Mouse (Mus musculus): ENCODE data around the gene Man2a2.
"Not testable (repeated sequence)": the region's sequence is repeated elsewhere in the genome, so short reads cannot be mapped to it uniquely, and the experiment has no call there.

Gene Man2a2

DNA sequence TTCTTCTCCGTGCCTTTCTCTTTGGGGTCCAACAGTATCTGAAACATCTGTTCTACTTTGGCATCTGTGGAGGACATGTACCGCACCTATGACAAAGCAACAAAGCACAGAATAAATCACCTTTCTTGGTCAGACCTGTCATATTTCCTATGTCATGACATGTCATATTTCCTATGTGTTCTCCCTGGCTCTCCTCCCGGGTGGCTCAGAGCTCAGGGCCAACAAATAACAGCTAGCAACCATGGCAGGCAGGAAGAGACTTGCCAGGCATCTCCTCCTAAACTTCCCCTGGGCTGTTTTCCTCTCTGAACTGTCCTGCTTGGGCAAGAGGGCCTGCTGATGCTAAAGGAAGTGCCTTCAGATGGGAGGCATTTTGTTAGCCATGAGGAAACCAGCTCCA, 34.2 kb downstream of the Man2a2 start:
- no peak for DNase-seq (ENCODE audit: low spot score in 2 of 2)

- DNase-seq (ENCODE audit: low spot score in 2 of 2): no peak
Observed at GRCm38 (mm10) chr7:80334848-80335247, 36.3 kb downstream of the Man2a2 start.

DNA sequence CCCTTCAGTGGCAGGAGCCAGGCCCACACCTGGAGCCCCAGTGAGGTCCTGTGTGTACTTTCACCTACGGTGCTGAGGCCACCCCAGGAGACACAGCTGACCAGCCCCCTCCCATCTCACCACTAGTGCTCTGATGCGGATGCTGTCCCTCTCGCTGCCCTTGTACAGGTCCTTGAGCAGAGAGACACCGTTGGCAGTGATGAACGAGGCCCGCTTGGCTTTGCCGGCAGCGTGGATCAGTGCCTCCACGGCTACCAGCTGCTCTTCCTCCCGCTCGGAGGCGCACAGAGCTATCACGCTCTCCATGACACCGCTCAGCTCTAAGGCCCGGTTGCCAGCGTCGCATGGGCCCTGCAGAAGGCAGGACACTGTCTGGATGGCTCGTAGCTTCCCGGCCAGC, 39.7 kb downstream of the Man2a2 start:
- no peak for DNase-seq (ENCODE audit: low spot score in 2 of 2)

DNA sequence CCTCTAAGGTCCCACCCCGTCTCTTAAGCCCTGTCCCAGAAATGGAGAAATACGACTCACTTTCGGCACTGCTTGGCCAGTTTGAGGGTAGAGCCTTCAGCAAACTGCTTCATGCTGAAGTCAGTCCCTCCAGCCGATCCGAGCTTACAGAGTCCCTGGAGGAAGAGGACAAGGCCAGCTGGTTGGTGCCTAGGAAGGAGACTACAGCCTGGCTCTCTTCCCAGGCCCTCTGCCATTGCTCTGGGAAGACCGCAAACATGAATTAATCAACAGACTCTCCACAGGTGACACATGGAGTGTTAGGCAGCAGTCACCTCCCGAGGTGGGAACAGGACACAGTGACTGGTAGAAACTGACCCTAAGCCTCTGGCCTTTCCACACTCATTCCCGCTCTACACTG, 40.9 kb downstream of the Man2a2 start:
- no peak for DNase-seq (ENCODE audit: low spot score in 2 of 2)

GRCm38 (mm10) chr7:80326076-80326475, 45.1 kb downstream of the Man2a2 start:
- no peak for DNase-seq (ENCODE audit: low spot score in 2 of 2)

- no peak for DNase-seq (ENCODE audit: low spot score in 2 of 2)
Observed at GRCm38 (mm10) chr7:80325292-80325868, 45.8 kb downstream of the Man2a2 start.

- DNase-seq (ENCODE audit: low spot score in 2 of 2): not testable (repeated sequence)
Observed at GRCm38 (mm10) chr7:80324816-80325119, 46.4 kb downstream of the Man2a2 start.

DNA sequence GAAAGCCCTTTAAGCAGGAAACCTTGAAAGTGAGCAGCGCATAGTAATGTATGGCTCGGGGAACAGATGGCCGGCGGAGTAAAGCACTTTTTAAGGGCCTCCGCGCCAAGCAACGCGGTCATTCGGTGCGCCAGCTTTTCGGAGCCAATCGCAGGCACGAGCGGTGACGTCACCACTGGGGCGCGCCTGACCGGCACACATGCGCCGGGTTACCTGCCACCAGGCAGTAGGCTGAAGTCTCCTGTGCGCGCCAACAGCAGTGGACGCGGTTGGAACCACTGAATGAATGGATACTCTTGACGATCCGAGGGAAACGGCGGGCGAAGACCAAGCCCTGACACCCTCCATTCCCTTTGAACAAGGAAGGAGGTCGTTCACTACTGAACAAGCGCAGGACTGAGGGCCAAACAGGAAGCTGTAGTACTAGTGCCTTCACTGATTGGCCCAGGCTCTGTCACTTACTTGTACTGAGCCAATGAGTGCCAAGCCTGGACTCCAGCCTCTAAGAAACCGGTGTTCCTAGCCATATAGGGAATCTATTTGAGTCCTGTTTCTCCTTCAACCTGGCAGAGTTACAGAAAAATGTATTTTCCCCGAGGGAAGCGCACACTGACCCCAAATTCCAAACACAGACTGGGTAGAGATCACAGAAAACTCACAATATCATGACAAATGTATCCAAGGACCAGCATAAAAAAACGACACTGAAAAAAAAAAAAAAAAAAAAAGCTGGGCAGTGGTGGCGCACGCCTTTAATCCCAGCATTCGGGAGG, 46.9 kb downstream of the Man2a2 start, which contains the start of gene Rccd1:
Gene Rccd1 (minus strand): TSS at position 412 of the 773 bp plus-strand sequence.
- peak; percentile 92 to 93 for DNase-seq (ENCODE audit: low spot score in 2 of 2)

DNA sequence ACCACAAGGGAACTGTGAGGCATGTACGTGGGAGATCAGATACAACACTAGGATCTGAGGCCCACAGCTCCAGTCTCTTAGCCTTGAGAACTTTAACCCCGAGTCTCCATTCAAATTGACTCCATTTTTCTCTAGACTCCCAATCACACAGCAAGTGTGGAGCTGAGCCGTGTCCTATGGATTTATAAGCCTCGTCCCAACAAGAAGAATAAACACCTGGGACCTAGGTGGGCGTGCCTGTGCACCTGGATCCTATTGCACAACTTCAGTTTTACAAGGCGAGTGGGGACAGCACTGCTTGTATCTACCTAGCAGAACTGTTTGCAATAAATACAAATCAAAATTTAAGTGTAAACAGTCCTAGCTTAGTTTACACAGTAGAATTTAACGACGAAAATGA, 47.8 kb downstream of the Man2a2 start:
- DNase-seq (ENCODE audit: low spot score in 2 of 2): no peak

DNA sequence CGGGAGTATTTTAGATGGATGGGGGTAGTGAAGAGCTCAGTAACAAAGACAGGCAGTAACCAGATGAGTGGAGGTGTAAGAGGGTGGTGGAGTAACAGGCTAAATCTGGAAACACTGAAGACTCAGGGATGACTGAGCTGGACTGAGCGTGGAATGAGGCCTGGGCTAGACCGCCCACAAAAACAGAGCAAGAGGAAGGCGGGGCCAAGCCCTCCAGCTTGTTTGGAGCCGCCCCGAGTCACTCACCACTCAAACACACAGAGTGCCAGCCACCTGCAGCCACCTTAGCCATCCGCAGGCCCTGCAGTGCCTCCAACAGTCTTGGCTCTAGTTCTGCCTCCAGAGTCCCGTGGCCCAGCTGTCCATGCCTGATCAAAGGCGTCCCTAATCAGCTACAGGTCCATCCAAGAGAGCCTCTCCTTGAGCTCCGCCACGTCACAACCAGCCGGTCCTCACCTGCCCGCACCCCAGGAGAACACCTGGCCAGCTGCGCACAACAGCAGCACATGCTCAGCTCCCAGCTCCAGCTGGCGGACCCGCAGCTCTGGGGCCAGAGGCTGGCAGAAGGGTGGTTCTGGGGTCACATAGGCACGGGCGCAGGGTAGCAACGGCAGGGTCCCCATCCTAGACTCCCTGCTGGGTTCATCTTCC, 51.2 kb downstream of the Man2a2 start:
- no peak for DNase-seq (ENCODE audit: low spot score in 2 of 2)

DNA sequence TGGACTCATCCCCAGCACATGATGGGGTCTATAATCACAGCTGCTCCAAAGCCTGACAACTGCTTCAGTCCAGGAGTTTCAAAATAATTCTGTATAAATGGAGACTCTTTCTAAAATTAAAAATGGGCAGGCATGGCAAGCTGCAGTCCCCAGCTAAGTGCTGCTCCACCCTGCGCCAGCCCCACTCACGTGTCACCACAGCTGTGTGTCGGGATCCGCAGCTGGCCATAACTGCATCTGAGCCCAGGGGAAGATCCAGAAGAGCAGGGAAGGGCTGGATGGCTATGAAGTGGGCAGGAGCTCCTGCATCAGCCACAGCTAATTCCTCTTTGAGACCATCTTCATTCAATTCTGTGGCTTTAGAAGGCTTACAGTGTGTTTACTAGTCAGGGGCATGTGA, 52.5 kb downstream of the Man2a2 start:
- DNase-seq (ENCODE audit: low spot score in 2 of 2): no peak

DNA sequence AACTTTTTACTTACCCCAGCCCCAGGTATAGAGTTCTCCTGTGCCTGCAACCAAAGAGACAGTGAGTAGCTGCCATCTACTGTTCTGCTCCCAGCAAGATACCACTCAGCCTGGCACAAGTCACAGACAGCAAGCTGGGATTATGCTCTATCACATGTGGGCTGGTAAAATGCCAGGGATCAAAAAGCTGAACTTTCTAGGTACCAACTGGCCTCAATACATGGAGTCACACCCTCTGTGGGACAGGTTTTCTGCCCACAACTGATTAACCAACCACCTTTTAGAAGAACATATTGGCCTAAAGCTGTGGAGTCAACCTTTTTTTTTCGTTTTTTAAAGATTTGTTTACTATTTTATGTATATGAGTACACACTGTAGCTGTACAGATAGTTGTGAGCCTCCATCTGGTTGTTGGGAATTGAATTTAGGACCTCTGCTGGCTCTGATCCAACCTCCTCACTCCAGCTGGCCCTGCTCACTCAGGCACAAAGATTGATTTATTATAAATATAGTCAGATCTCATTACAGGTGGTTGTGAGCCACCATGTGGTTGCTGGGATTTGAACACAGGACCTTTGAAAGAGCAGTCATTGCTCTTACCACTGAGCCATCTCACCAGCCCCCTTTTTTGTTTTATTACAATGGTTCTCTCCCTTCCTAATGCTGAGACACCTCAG, 53.6 kb downstream of the Man2a2 start:
- no peak for DNase-seq (ENCODE audit: low spot score in 2 of 2)

- DNase-seq (ENCODE audit: low spot score in 2 of 2): no peak
Observed at GRCm38 (mm10) chr7:80315733-80316132, 55.4 kb downstream of the Man2a2 start.

- no peak for DNase-seq (ENCODE audit: low spot score in 2 of 2)
Observed at GRCm38 (mm10) chr7:80310771-80311170, 60.4 kb downstream of the Man2a2 start.

DNA sequence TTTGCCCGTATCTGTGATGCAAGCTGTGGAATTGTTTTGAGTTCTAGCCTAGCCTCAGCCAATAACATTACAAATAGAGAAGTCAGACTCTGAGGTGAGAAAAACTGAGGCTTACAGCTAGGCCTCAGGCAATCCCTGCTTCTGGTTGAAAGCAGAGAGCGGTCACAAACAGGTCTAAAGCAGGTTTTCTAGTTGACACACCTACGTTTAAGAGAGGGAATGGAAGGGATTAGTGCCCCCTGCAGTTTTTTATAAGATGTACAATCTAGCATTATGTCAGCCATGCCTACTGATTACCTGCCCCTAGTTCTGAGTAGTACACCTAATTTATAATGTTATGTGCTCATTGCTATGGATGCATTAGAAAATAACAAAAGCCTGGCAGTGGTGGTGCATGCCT, 63.4 kb downstream of the Man2a2 start:
- DNase-seq (ENCODE audit: low spot score in 2 of 2): no peak

DNA sequence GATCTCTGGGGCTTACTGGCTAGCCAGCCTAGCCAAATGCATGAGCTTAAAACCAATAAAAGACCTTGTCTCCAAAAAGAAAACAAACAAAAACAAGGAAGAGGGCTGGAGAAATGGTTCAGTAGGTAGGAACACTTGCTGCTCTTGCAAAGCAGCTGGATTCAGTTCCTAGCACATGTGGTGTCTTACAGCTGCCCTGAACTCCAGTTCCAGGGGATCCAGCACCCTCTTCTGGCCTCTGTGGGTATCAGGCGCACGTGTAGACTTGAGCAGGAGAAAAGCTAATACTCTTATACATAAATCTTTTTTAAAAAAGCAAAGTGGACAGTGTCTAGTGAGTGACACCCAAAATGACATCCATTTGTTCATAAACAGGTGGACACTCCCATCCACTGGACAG, 69.7 kb downstream of the Man2a2 start:
- DNase-seq (ENCODE audit: low spot score in 2 of 2): no peak

DNA sequence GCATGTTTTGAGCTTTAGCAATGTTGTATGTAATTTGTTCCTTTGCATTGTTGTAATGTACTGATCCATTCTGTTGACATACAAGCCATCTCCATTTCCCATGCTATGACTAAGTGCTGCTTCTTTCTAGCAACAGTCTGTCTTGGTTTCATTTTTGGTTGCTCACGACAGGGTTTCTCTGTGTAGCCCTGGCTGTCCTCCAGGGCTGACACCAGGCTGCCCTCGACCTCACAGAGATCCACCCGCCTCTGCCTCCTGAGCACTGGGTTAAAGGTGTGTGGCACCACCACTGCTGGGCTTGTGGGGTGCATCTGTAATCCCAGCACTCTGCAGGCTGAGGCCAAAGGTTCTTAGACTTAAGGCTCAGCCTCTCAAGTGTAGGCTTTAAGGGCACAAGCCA, 71.6 kb downstream of the Man2a2 start:
- DNase-seq (ENCODE audit: low spot score in 2 of 2): no peak
